Mouse (Mus musculus): ENCODE results near the gene Fam71a. TPM values are rescaled to one million over a fixed set of nuclear protein-coding genes. Genes with fewer than 3 reads are reported as not detected.
"Not testable (repeated sequence)": the region's sequence is repeated elsewhere in the genome, so short reads cannot be mapped to it uniquely, and the experiment has no call there.

Fam71a gene
- total RNA-seq, 2 experiments from 2014 or later: not detected

GRCm38 (mm10) chr1:191182431-191183162 is 18.0 kb upstream of the Fam71a start:
- peak; percentile 16 to 36 for DNase-seq (ENCODE audit: low spot score in 2 of 2)

- DNase-seq (ENCODE audit: low spot score in 2 of 2): no peak
Observed at GRCm38 (mm10) chr1:191181469-191182259, 17.0 kb upstream of the Fam71a start.

- DNase-seq (ENCODE audit: low spot score in 2 of 2): no peak
Observed at GRCm38 (mm10) chr1:191180397-191180796, 15.8 kb upstream of the Fam71a start.

- no peak for DNase-seq (ENCODE audit: low spot score in 2 of 2)
Observed at GRCm38 (mm10) chr1:191179846-191180245, 15.2 kb upstream of the Fam71a start.

GRCm38 (mm10) chr1:191178511-191179188 is 14.0 kb upstream of the Fam71a start:
- no peak for DNase-seq (ENCODE audit: low spot score in 2 of 2)

- DNase-seq (ENCODE audit: low spot score in 2 of 2): no peak
Observed at GRCm38 (mm10) chr1:191176887-191177286, 12.3 kb upstream of the Fam71a start.

GRCm38 (mm10) chr1:191172487-191172886 is 7.9 kb upstream of the Fam71a start:
- DNase-seq (ENCODE audit: low spot score in 2 of 2): peak; percentile 50 to 53

- DNase-seq (ENCODE audit: low spot score in 2 of 2): no peak
Observed at GRCm38 (mm10) chr1:191170444-191170843, 5.8 kb upstream of the Fam71a start.

GRCm38 (mm10) chr1:191166189-191166588 is 1.6 kb upstream of the Fam71a start:
- DNase-seq (ENCODE audit: low spot score in 2 of 2): no peak

GRCm38 (mm10) chr1:191154314-191154713 is 10.3 kb downstream of the Fam71a start:
- no peak for DNase-seq (ENCODE audit: low spot score in 2 of 2)

- peak; percentile 44 to 55 for DNase-seq (ENCODE audit: low spot score in 2 of 2)
Observed at GRCm38 (mm10) chr1:191153052-191153451, 11.6 kb downstream of the Fam71a start.

GRCm38 (mm10) chr1:191150924-191151605 is 13.6 kb downstream of the Fam71a start:
- no peak for DNase-seq (ENCODE audit: low spot score in 2 of 2)

GRCm38 (mm10) chr1:191149489-191149888 is 15.1 kb downstream of the Fam71a start:
- DNase-seq (ENCODE audit: low spot score in 2 of 2): not testable (repeated sequence)

GRCm38 (mm10) chr1:191140983-191141382 is 23.6 kb downstream of the Fam71a start:
- no peak for DNase-seq (ENCODE audit: low spot score in 2 of 2)

- no peak for DNase-seq (ENCODE audit: low spot score in 2 of 2)
Observed at GRCm38 (mm10) chr1:191138874-191139495, 25.6 kb downstream of the Fam71a start.

- no peak for DNase-seq (ENCODE audit: low spot score in 2 of 2)
Observed at GRCm38 (mm10) chr1:191138436-191138835, 26.2 kb downstream of the Fam71a start.

GRCm38 (mm10) chr1:191135406-191135805 is 29.2 kb downstream of the Fam71a start:
- DNase-seq (ENCODE audit: low spot score in 2 of 2): no peak

- no peak for DNase-seq (ENCODE audit: low spot score in 2 of 2)
Observed at GRCm38 (mm10) chr1:191132934-191133333, 31.7 kb downstream of the Fam71a start.

- no peak for DNase-seq (ENCODE audit: low spot score in 2 of 2)
Observed at GRCm38 (mm10) chr1:191132240-191132639, 32.4 kb downstream of the Fam71a start.

GRCm38 (mm10) chr1:191131692-191132091 is 32.9 kb downstream of the Fam71a start:
- DNase-seq (ENCODE audit: low spot score in 2 of 2): no peak

Data from layer of hippocampus, postnatal 10 days (tissue).